Mouse (Mus musculus): Measurements from ENCODE around the gene Celsr2. TPM values are rescaled to one million over a fixed set of nuclear protein-coding genes. Genes with fewer than 3 reads are reported as not detected.

Gene Celsr2
- total RNA-seq, 2 experiments from 2014 or later = 163 to 185 TPM

DNA sequence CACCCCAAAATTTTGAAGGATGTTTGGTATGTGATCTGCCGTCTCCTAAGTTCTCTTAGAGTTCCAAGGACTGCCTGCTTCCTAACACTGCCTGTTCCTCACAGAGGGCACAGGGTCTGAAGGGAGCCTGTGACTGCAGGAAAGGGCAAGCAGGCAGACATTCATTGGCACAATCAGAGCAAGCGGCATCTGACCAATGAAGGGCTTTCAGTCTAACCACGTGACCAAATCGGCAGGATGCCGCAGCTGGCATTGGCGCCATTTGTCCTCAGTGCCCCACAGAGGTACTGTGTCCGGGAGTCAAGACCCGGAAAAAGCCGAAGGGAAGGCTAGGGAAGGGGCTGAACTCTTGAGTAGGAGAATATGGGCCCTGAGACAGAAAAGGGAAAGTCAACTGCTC lies 48.2 kb downstream of the Celsr2 start:
- H3K27ac ChIP-seq = no peak overlapping the region
- DNase-seq (ENCODE audit: extremely low spot score in 1 of 2, low spot score in 2 of 2) = no peak
- no peak; the same call in 1 of the 2 replicates for TF ChIP-seq CTCF (IDR thresholded peaks at IDR 0.05)
- intact Hi-C loops (cut with DNase I) = no loop called here
- no peak overlapping the region for H3K4me3 ChIP-seq

- intact Hi-C loops (cut with DNase I) = no loop called here
- H3K27ac ChIP-seq = peak within 1 kb of the TSS; percentile 48; the same call in 1 of the 2 replicates
- TF ChIP-seq CTCF (IDR thresholded peaks at IDR 0.05) = no peak
- DNase-seq (ENCODE audit: extremely low spot score in 1 of 2, low spot score in 2 of 2) = no peak
- H3K4me3 ChIP-seq = no peak within 1 kb of the TSS
Measured at GRCm38 (mm10) chr3:108364270-108364995, 50.9 kb downstream of the Celsr2 start, which contains the start of gene Mybphl. TSS of gene Mybphl (plus strand) at chr3:108364911.

GRCm38 (mm10) chr3:108363626-108364025 lies 51.7 kb downstream of the Celsr2 start:
- DNase-seq (ENCODE audit: extremely low spot score in 1 of 2, low spot score in 2 of 2) = no peak
- Histone ChIP-seq H3K4me3 (no peak overlapping the region), H3K27ac (peak overlapping the region; percentile 48; the same call in 1 of the 2 replicates)
- TF ChIP-seq CTCF (IDR thresholded peaks at IDR 0.05) = no peak
- intact Hi-C loops (cut with DNase I) = no loop called here

- H3K27ac ChIP-seq = peak overlapping the region; percentile 91; the same call in 1 of the 2 replicates
- TF ChIP-seq CTCF (IDR thresholded peaks at IDR 0.05) = no peak
- intact Hi-C loops (cut with DNase I) = no loop called here
- no peak for DNase-seq (ENCODE audit: extremely low spot score in 1 of 2, low spot score in 2 of 2)
- no peak overlapping the region for H3K4me3 ChIP-seq
Measured at GRCm38 (mm10) chr3:108360894-108361293, 54.5 kb downstream of the Celsr2 start.

GRCm38 (mm10) chr3:108358445-108358844 lies 56.9 kb downstream of the Celsr2 start:
- intact Hi-C loops (cut with DNase I) = loop anchor here (2.0 kb wide), 1 partner anchor 24 kb away; the partner anchor contains the start of gene Psrc1
- peak; percentile 40 to 54 for DNase-seq (ENCODE audit: extremely low spot score in 1 of 2, low spot score in 2 of 2)
- H3K27ac ChIP-seq = peak overlapping the region; percentile 69
- TF ChIP-seq CTCF (IDR thresholded peaks at IDR 0.05) = no peak
- H3K4me3 ChIP-seq = no peak overlapping the region

DNA sequence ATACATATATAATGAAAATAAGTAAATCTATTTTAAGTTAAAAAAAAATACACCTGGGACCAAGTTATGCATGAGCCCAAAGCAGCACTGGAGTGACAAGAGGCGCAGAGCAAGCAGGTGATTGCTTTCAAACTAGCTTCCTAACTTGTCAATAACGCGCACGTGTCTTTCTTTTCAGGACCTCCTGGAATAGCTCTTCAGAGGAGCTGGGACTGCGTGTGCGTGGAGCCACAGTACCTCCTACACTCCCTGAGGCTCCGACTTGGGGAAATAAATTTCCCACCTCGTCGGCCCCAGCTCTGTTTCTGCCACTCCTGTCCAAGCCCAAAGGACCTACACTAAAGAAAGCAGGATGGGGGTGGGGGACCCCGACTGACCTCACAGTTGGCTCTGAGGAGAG lies 58.3 kb downstream of the Celsr2 start:
- no peak for DNase-seq (ENCODE audit: extremely low spot score in 1 of 2, low spot score in 2 of 2)
- TF ChIP-seq CTCF (IDR thresholded peaks at IDR 0.05) = no peak
- intact Hi-C loops (cut with DNase I) = loop anchor here (2.0 kb wide), 1 partner anchor 74 kb away; no protein-coding TSS in a partner anchor
- Histone ChIP-seq H3K27ac (peak overlapping the region; percentile 69), H3K4me3 (no peak overlapping the region)

GRCm38 (mm10) chr3:108355245-108355644 lies 60.1 kb downstream of the Celsr2 start:
- DNase-seq (ENCODE audit: extremely low spot score in 1 of 2, low spot score in 2 of 2) = no peak
- Histone ChIP-seq H3K4me3 (no peak overlapping the region), H3K27ac (peak overlapping the region; percentile 69)
- TF ChIP-seq CTCF (IDR thresholded peaks at IDR 0.05) = no peak
- intact Hi-C loops (cut with DNase I) = loop anchor here (1.0 kb wide), 1 partner anchor 24 kb away; no protein-coding TSS in a partner anchor

- TF ChIP-seq CTCF (IDR thresholded peaks at IDR 0.05) = no peak
- no peak for DNase-seq (ENCODE audit: extremely low spot score in 1 of 2, low spot score in 2 of 2)
- intact Hi-C loops (cut with DNase I) = no loop called here
- Histone ChIP-seq H3K4me3 (no peak overlapping the region), H3K27ac (peak overlapping the region; percentile 17; the same call in 1 of the 2 replicates)
Measured at GRCm38 (mm10) chr3:108348376-108348775, 67.0 kb downstream of the Celsr2 start.

DNA sequence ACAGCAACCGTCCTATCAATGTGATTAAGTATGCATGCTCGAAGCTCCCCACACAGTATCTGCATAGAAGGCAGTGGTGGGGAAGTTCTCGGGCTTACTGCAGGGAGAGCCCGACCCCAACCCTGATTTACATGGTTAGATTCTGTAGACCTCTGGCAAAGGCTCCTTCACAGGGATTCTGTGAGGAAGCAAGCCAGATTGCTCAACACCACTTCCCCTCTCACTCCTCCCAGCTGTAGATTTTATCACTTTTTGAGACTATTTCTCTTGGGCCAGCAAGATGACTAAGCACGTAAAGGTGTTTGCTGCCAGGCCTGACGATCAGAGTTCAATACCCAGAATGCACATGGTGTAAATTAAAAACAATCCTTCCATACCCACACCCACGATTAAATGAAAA lies 69.5 kb downstream of the Celsr2 start:
- no peak for DNase-seq (ENCODE audit: extremely low spot score in 1 of 2, low spot score in 2 of 2)
- H3K27ac ChIP-seq = no peak overlapping the region
- TF ChIP-seq CTCF (IDR thresholded peaks at IDR 0.05) = no peak
- intact Hi-C loops (cut with DNase I) = no loop called here
- H3K4me3 ChIP-seq = no peak overlapping the region

GRCm38 (mm10) chr3:108342185-108342584 lies 73.2 kb downstream of the Celsr2 start:
- intact Hi-C loops (cut with DNase I) = loop anchor here (5.0 kb wide), 1 partner anchor 60 kb away; the partner anchor contains the start of gene Sort1
- no peak for DNase-seq (ENCODE audit: extremely low spot score in 1 of 2, low spot score in 2 of 2)

GRCm38 (mm10) chr3:108341040-108341439 lies 74.3 kb downstream of the Celsr2 start:
- TF ChIP-seq CTCF (IDR thresholded peaks at IDR 0.05) = no peak
- DNase-seq (ENCODE audit: extremely low spot score in 1 of 2, low spot score in 2 of 2) = no peak
- intact Hi-C loops (cut with DNase I) = loop anchor here (5.0 kb wide), 1 partner anchor 59 kb away; the partner anchor contains the start of gene Sort1
- no peak overlapping the region for H3K4me3 ChIP-seq
- H3K27ac ChIP-seq = no peak overlapping the region

More at GRCm38 (mm10) chr3:108342185-108342584, 73.2 kb downstream of the Celsr2 start:
- H3K27ac ChIP-seq = no peak overlapping the region
- TF ChIP-seq CTCF (IDR thresholded peaks at IDR 0.05) = no peak
- H3K4me3 ChIP-seq = no peak overlapping the region

Other genes starting within 250 kb of the Celsr2 start
- 10 to 100 TPM; 80.2 to 82.8 TPM for gene Amigo1, start 229.2 kb downstream of the Celsr2 start, total RNA-seq (2021)
- gene Cyb561d1, start 214.3 kb downstream of the Celsr2 start, total RNA-seq (2021) = 10 to 100 TPM; 18.8 to 20.7 TPM
- gene Atxn7l2, start 204.6 kb downstream of the Celsr2 start, total RNA-seq (2021) = 10 to 100 TPM; 30.6 to 32.8 TPM
- 1 to 10 TPM; 1.7 to 2.0 TPM for gene Sypl2, start 188.9 kb downstream of the Celsr2 start, total RNA-seq (2021)
- gene Psma5, start 158.6 kb downstream of the Celsr2 start, total RNA-seq (2021) = 10 to 100 TPM; 64.9 to 80.9 TPM
- 100 to 1,000 TPM; 310 to 316 TPM for gene Sort1, start 131.5 kb downstream of the Celsr2 start, total RNA-seq (2021)
- gene Mybphl, start 50.6 kb downstream of the Celsr2 start, total RNA-seq (2021) = 1 to 10 TPM in 1 of 2 experiments, not detected in 1; 1.0 TPM
- 10 to 100 TPM; 18.9 to 21.2 TPM for gene Psrc1, start 31.7 kb downstream of the Celsr2 start, total RNA-seq (2021)
- gene Sars, start 29.7 kb upstream of the Celsr2 start, total RNA-seq (2021) = 100 to 1,000 TPM; 216 to 222 TPM
- 1 to 10 TPM; 2.4 to 2.5 TPM for gene 1700013F07Rik, start 118.6 kb upstream of the Celsr2 start, total RNA-seq (2021)
- gene 5330417C22Rik, start 121.0 kb upstream of the Celsr2 start, total RNA-seq (2021) = 10 to 100 TPM; 33.5 to 35.2 TPM
- gene Tmem167b, start 146.9 kb upstream of the Celsr2 start, total RNA-seq (2021) = 10 to 100 TPM; 40.9 to 46.1 TPM
- 10 to 100 TPM; 24.9 to 25.0 TPM for gene Taf13, start 156.1 kb upstream of the Celsr2 start, total RNA-seq (2021)
- gene Wdr47, start 175.7 kb upstream of the Celsr2 start, total RNA-seq (2021) = 100 to 1,000 TPM; 125 to 135 TPM
- gene Clcc1, start 238.4 kb upstream of the Celsr2 start, total RNA-seq (2021) = 10 to 100 TPM; 28.6 to 35.6 TPM